Mouse (Mus musculus) bone marrow, adult 2 months (tissue): ENCODE measurements around the gene Wars.

Experiments
- CTCF ChIP-seq: fragments of 200-500 bp; IDR thresholded peaks from 2 replicates; pipeline ENCODE4 v1.5.1; 2011; ENCODE audit warnings: low read length, control low read depth; ENCODE audit not compliant: control insufficient read depth, insufficient read depth
- POLR2A ChIP-seq: fragments of 200-500 bp; IDR thresholded peaks from 2 replicates; pipeline ENCODE4 v1.6.1; 2011; ENCODE audit warnings: low read depth, mild to moderate bottlenecking, control low read depth, low read length, borderline replicate concordance; ENCODE audit not compliant: control insufficient read depth

DNA sequence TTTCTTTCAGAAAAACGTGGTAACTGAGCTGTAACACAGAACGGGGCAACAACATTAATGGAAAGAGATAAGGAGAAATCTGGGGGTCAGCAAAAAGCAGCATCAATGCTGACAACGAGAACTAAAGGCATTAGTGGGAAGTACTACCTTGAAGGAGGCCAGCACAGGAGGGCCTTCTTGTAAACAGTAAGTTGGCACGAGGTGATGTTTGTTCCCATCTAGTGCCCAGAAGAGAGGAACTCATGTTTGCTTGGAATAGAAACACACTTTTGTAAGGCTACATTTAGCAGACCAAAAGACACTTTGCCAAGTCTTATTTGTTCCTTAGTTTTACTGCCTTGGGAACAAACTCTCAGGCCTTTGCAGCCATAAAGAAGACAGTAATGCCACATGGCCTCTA is 5.3 kb downstream of the Wars start:
- TF ChIP-seq CTCF, result no peak
- TF ChIP-seq POLR2A, result no peak
